Mouse (Mus musculus) neural tube, embryonic 15.5 days (tissue): Measurements from ENCODE around the gene Thada. TPM values are rescaled to one million over a fixed set of nuclear protein-coding genes. Genes with fewer than 3 reads are reported as not detected.

Source experiments
- ATAC-seq: fragments of 200-750 bp; cut with Nextera tagmentation; 2 replicates; pipeline ENCODE4 v1.8.0; 2017; ENCODE audit warnings: mild to moderate bottlenecking, moderate TSS enrichment, moderate library complexity; ENCODE audit not compliant: low FRiP score
- H3K27ac ChIP-seq: fragments of 300-500 bp; sonication (generic); replicated peaks from 2 replicates; pipeline ENCODE4 v1.5.1; 2015; ENCODE audit warnings: mild to moderate bottlenecking, inconsistent platforms
- H3K27me3 ChIP-seq: fragments of 300-500 bp; sonication (generic); replicated peaks from 2 replicates; pipeline ENCODE4 v1.6.1; 2015; ENCODE audit warnings: inconsistent platforms
- H3K36me3 ChIP-seq: fragments of 300-500 bp; sonication (generic); 2 replicates; pipeline ENCODE4 v1.6.1; 2015; ENCODE audit warnings: inconsistent platforms
- H3K4me1 ChIP-seq: fragments of 300-500 bp; sonication (generic); 2 replicates; pipeline ENCODE4 v1.6.1; 2015; ENCODE audit warnings: inconsistent platforms
- H3K4me2 ChIP-seq: fragments of 300-500 bp; sonication (generic); 2 replicates; pipeline ENCODE4 v1.6.1; 2015; ENCODE audit warnings: inconsistent platforms, mild to moderate bottlenecking, moderate library complexity
- H3K4me3 ChIP-seq: fragments of 300-500 bp; sonication (generic); replicated peaks from 2 replicates; pipeline ENCODE4 v1.5.1; 2015; ENCODE audit warnings: mild to moderate bottlenecking, inconsistent platforms
- H3K9ac ChIP-seq: fragments of 300-500 bp; sonication (generic); replicated peaks from 2 replicates; pipeline ENCODE4 v1.6.1; 2015; ENCODE audit warnings: mild to moderate bottlenecking, inconsistent platforms
- H3K9me3 ChIP-seq: fragments of 300-500 bp; sonication (generic); replicated peaks from 2 replicates; pipeline ENCODE4 v1.6.1; 2016; ENCODE audit warnings: inconsistent platforms
- WGBS: fragments of 180-500 bp; shearing (Covaris S2); methylation state at CpG from one replicate; pipeline ENCODE4 v1.1.7; 2015; ENCODE audit warnings: mixed read lengths; 5-methylcytosine and 5-hydroxymethylcytosine counted together
- polyA plus RNA-seq: library from polyadenylated mRNA; unstranded; fragments of >200 nt; fragmentation: Nextera tagmentation; extraction: Ambion mirVana; gene quantifications from 2 replicates; pipeline ENCODE4 v1.2.1, GENCODE M21; 2015

Gene Thada
- polyA plus RNA-seq, 1 experiment from 2014 or later, result 7.0 TPM

DNA sequence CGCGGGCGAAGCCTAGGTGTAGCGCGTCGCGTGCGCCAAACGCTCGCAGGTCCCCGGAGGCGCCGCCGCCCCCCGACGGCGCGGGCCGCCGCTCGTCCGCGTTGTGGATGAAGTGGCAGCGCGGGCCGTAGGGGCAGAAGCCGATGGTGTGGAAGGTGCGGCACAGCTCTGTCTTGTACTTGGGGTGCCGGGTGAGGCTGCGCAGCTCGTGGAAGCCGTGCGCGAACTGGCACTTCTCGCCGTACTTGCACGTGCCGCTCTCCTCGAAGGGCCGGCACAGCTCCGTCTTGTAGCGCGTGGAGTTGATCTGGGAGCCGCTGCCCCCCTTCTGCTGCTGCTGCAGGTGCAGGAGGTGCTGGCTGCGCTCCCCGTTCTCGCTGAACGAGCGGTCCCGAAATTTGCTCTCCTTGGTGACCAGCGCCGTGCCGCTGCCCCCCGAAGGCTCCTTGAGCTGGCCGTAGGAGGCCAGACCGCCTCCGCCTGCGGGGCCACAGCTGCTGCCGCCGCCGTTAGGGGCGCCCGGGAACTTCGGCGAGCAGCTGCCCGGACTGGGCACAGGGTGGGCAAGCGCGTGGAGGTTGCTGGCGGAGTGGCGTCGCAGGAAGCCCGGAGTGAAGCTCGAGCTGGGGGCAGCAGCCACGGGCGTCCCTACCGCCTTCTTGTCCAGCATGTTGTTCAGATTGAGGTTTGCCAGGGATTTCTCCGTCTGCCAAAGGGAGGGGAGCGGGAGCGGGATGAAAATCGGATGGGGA, 279.4 kb downstream of the Thada start:
- H3K36me3 ChIP-seq, result peaks cover 2% of the 10 kb centered on the region; the same call in 1 of the 2 replicates
- peaks cover 42% of the 10 kb centered on the region for H3K27me3 ChIP-seq
- peak overlapping the region; percentile 48 for H3K4me3 ChIP-seq
- no peak for ATAC-seq
- no peaks in the 10 kb centered on the region for H3K9me3 ChIP-seq
- under 1% methylated on average over 80 of the region's 80 CpGs for WGBS
- H3K4me1 ChIP-seq, result peaks cover 44% of the 10 kb centered on the region
- peak overlapping the region; percentile 59 for H3K9ac ChIP-seq
- peak overlapping the region; percentile 83 for H3K27ac ChIP-seq
- H3K4me2 ChIP-seq, result peak overlapping the region; percentile 45

DNA sequence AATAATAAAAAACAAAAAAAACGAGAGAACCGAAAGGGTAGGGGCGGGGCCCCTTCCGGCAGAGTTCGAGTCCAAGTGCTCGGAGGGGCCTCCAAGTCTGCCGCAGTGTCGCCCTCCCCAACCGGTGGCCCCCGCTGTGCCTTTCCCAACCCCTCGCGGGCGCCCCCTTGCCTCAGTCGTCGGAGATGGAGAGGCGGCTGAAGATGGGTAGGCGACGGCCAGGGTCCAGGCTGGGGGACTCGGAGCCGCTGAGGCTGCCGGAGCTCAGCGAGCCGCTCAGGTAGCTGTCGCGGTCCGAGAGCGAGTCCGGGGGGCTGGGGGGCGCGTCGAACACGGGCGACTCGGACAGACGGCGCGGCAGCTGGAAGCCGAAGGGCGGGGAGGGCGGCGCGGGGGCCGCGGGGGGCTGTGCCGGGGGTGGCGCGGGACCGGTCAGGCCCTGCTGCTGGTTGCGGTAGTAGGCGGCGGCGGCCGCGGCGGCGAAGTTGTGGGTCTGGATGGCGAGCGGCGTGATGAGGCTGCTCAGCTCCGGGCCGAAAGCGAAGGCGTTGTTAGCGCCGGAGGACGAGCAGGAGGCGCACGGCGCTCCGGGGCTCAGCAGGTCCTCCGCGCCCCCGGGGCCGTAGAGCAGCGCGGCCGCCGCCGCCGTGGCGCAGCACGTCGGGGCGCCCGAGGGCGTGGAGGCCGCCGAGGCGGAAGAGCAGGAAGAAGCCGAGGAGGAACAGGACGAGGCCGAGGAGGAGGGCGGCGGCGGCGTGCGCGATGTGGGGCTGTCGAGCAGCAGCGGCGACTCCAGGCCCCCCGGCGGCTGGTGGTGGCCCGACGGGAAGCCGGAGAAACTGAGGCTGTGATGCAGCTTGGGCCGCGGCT, 280.2 kb downstream of the Thada start:
- H3K27ac ChIP-seq, result peak overlapping the region; percentile 83
- ATAC-seq, result no peak
- under 1% methylated on average over 104 of the region's 108 CpGs for WGBS
- H3K4me2 ChIP-seq, result peak overlapping the region; percentile 45
- H3K36me3 ChIP-seq, result no peaks in the 10 kb centered on the region
- H3K4me1 ChIP-seq, result peaks cover 50% of the 10 kb centered on the region
- H3K27me3 ChIP-seq, result peaks cover 45% of the 10 kb centered on the region
- H3K9me3 ChIP-seq, result no peaks in the 10 kb centered on the region
- peak overlapping the region; percentile 48 for H3K4me3 ChIP-seq
- peak overlapping the region; percentile 59 for H3K9ac ChIP-seq

DNA sequence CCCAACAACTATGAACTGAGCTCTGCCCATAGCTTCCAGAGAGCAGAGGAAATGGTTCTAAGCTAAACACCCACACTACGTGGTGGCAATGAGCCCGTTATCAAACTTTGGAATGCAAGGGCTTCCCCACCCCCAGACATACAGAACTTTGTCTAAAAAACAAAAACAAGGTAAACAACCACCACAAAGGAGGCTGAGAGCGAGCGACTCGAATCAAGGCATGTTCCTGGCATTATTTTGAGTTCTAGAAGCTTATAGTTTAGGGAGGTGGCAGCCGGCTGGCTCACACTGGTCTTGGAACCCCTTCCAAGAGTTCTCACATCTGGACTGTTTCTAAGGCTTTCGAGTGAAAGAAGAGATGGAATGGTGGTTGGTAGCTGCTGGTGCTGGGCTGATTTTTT, 281.0 kb downstream of the Thada start:
- no peaks in the 10 kb centered on the region for H3K36me3 ChIP-seq
- no peak for ATAC-seq
- 9% methylated on average over 7 of the region's 7 CpGs for WGBS
- H3K27ac ChIP-seq, result peak overlapping the region; percentile 83
- peaks cover 57% of the 10 kb centered on the region for H3K4me1 ChIP-seq
- H3K4me2 ChIP-seq, result peak overlapping the region; percentile 45
- H3K9ac ChIP-seq, result peak overlapping the region; percentile 21; the same call in 1 of the 2 replicates
- peaks cover 39% of the 10 kb centered on the region for H3K27me3 ChIP-seq
- peak overlapping the region; percentile 48 for H3K4me3 ChIP-seq
- no peaks in the 10 kb centered on the region for H3K9me3 ChIP-seq

DNA sequence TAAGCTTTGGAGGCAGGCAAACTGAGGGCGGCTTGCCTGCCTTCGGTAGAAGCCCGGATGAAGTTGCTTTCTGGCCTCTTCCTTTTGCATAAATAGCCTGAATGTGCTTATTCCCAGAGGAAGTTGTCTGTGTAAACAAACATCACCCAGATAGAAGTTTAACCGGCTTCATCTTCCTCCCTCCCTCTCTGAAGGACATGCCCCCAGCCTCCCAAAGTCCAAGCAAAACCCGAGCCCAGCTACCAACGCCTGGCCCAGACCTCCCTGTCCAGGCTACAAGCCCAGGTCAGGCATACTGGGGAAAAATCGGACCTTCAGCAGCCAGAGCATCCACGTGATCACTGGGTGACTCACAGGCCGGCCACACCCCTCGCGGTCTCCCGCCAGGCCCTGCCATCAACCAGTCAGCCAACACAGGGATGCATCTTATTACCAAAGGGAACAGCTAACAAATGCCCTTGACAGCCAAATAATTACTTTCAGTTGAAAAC, 282.7 kb downstream of the Thada start:
- H3K9ac ChIP-seq, result no peak overlapping the region
- H3K36me3 ChIP-seq, result no peaks in the 10 kb centered on the region
- 10% methylated on average over 12 of the region's 12 CpGs for WGBS
- peak overlapping the region; percentile 15 for H3K4me3 ChIP-seq
- no peak for ATAC-seq
- H3K27ac ChIP-seq, result peak overlapping the region; percentile 76
- H3K4me1 ChIP-seq, result peaks cover 48% of the 10 kb centered on the region
- peaks cover 28% of the 10 kb centered on the region; the same call in 1 of the 2 replicates for H3K27me3 ChIP-seq
- peak overlapping the region; percentile 49 for H3K4me2 ChIP-seq
- no peaks in the 10 kb centered on the region for H3K9me3 ChIP-seq

DNA sequence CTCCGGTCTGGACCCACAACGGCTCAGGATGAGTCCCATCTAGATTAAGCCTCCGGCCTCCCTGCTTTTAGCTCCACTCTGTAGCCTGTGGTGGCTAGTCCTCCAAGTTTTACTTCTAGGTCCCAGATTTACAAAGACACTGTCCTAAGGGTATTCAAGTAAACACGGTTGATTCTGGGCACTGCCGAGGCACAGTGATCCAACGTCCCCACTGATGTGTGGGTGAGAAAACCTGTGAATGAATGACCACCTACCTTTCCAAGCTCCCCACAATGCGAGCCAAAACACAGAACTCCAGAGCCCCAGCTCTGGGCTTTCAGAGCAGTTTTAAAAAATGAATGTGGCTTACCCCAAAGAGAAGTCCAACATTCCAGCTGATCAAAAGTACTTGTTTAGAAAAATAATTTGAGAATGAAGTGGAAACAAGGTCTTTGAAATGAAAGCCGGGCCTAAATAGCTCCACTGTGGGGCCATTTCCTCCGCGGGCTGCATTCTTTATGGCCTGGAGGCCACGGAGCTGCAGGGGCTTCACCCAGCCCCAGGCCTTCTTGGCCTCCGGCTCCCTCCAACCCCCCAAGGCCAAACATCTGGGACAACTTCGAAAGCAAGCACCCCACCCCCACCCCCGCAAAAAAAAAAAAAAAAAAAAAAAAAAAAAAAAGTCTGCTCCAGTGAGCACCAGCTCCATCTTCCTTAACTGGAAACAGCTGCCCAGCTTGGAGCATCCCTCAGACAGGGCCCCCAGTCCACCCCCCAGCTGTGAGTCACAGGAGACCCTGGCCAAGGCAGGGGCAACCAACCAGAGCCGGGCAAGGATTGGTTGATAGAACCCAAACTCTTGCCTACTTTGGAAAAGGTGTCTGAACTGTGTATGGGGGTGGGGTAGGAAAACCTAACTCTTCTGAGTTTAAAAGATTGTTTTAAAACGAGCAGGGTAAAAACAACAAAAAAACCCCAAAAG, 283.4 kb downstream of the Thada start:
- H3K9me3 ChIP-seq, result no peaks in the 10 kb centered on the region
- H3K4me1 ChIP-seq, result peaks cover 42% of the 10 kb centered on the region
- peak overlapping the region; percentile 15 for H3K4me3 ChIP-seq
- ATAC-seq, result no peak
- 26% methylated on average over 16 of the region's 16 CpGs for WGBS
- no peak overlapping the region for H3K9ac ChIP-seq
- H3K4me2 ChIP-seq, result peak overlapping the region; percentile 49
- peak overlapping the region; percentile 76 for H3K27ac ChIP-seq
- H3K36me3 ChIP-seq, result no peaks in the 10 kb centered on the region
- peaks cover 28% of the 10 kb centered on the region; the same call in 1 of the 2 replicates for H3K27me3 ChIP-seq

DNA sequence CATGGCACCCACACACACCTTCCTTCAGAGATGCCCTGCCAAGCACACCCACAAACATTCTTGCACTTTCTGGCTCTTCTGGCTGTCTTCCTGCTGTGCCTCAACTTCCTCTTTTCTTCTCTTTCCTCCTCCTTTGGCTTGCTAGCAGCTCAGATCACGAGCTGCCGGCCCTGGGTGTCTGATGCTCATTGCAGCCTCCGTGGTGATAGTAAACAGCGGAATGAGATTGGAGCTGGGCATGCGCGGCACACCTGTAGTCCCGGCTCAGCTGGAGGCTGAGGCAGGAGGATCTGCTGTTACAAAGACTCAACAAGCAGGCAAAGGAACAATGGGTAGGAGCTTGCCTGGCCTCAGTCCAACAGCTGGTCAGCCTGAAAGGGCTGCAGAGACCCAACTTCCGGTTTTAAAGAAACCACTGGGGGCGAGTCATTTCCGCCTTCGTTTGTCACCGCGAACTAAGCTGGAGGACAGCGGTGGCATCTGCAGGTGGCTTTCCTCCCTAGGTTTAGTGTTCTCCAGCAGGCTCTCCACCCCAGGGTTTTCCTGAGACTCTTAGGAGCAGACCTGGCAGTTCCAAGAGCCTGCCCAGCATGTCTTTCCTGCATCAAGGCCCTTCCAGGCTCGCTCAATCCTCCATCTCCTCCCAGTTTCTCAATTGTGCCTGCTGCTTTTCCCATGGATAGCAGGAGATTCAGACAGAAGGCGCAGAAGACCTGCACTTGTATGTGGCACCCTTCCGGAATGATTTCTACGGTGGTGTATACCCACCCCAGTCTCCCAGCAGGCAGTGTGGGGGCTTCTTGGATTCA, 284.3 kb downstream of the Thada start:
- Histone ChIP-seq H3K9ac (no peak overlapping the region), H3K36me3 (no peaks in the 10 kb centered on the region), H3K4me3 (no peak overlapping the region), H3K4me1 (peaks cover 37% of the 10 kb centered on the region), H3K27me3 (peaks cover 26% of the 10 kb centered on the region; the same call in 1 of the 2 replicates), H3K4me2 (peak overlapping the region; percentile 49), H3K9me3 (no peaks in the 10 kb centered on the region), H3K27ac (peak overlapping the region; percentile 76)
- 63% methylated on average over 18 of the region's 18 CpGs for WGBS
- ATAC-seq, result no peak

DNA sequence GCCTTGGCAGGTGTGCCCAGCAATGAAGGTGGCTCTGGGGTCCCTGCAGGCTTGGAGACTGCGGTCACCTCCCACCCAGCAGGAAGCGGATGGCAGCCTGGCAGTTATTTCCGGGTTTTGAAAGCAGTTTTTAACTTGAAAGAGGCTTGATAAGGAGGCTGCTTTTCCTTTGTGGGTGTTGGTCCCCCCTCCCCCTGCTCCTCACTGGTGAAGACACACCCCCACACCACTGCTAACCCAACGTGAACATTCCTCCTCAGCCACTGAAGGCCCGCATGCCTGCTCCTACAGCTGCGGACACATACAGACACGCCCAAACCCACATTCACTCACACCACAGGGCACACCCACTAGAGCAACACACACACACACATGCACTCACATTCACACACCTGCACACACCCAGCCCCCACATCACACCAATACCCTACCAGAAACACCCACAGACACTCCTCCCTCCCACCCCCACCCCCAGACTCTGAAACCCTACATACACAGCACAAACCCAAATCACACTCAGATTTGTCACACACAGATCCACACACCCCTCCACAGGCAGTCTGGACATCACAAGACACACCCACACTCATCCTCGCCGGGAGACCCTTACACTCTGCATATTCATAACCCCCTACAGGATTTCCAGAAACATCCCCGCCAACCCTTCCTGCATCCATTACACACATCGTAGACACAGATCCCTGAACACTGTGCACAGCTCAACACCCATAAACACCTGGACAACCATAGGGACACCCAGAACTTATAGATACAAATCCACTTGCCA, 285.1 kb downstream of the Thada start:
- peak overlapping the region; percentile 76; the same call in 1 of the 2 replicates for H3K27ac ChIP-seq
- H3K4me3 ChIP-seq, result no peak overlapping the region
- WGBS, result 45% methylated on average over 11 of the region's 11 CpGs
- no peaks in the 10 kb centered on the region for H3K36me3 ChIP-seq
- H3K4me1 ChIP-seq, result peaks cover 30% of the 10 kb centered on the region
- no peak for ATAC-seq
- H3K27me3 ChIP-seq, result peaks cover 20% of the 10 kb centered on the region; the same call in 1 of the 2 replicates
- H3K9me3 ChIP-seq, result no peaks in the 10 kb centered on the region
- H3K4me2 ChIP-seq, result no peak overlapping the region
- no peak overlapping the region for H3K9ac ChIP-seq

DNA sequence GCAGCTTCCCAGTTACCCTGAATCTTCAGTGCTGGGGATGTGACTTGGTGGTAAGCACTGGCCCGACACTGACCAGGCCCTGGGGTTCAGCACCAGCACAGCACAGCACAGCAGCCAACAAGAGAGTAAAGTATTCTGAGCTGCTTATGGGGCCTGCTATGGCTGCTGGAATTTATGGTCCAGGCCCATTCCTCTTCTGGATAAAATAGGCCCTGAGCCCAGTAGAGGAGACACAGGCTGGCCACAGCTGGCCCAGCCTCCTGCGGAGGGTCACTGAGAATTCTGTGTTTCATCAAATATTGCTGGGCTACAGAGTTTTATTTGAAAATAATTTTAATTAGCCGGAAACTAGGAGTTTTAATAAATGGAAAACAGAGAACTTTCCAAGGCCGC, 286.0 kb downstream of the Thada start:
- H3K9ac ChIP-seq, result no peak overlapping the region
- peaks cover 26% of the 10 kb centered on the region for H3K4me1 ChIP-seq
- H3K36me3 ChIP-seq, result no peaks in the 10 kb centered on the region
- no peaks in the 10 kb centered on the region for H3K9me3 ChIP-seq
- no peak for ATAC-seq
- H3K4me3 ChIP-seq, result no peak overlapping the region
- 71% methylated on average over 4 of the region's 4 CpGs for WGBS
- no peak overlapping the region for H3K27ac ChIP-seq
- peaks cover 19% of the 10 kb centered on the region; the same call in 1 of the 2 replicates for H3K27me3 ChIP-seq
- no peak overlapping the region for H3K4me2 ChIP-seq

DNA sequence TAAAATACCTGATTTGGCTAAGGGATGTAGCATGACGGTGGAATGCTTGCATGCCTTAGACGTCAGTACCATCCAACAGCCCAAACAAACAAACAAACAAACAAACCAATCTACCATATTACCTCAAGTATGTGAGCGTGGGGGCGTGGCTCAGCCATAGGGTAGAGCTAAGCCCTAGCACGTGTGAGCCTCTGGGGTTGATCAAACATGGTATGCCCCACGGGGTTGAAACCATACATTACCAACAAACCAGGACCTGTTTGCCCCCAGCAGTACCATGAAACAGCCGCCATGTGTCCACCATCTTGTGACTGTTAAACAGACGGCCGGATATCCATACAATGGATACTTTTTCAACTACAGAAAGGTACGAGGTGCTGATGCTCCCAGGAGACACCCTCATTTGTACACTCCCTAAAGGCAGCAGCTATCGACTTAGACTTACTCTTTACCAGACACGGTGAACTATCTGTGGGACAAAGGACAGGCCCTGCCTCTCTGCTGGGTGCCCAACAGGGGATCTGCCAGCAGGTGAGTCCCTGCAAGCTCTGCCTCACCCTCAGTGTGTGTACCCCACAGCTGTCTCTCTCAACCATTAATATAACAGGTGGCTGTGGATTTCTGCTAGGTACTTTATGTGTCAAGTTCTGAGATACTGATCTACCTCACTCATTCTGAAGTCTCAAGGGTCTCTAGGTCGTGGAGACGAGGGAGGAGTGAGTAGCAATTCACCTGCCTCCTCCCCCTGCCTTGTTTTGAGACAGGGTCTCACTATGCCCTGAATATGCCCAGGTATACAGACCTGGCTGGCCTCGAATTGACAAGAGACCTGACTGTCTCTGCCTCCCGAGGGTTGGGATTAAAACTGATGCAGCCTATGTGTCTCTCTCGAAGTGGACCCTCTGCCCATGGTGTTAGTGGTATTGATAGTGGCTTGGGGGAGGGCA, 286.7 kb downstream of the Thada start:
- H3K4me2 ChIP-seq, result no peak overlapping the region
- peaks cover 17% of the 10 kb centered on the region; the same call in 1 of the 2 replicates for H3K27me3 ChIP-seq
- H3K4me3 ChIP-seq, result no peak overlapping the region
- no peak overlapping the region for H3K9ac ChIP-seq
- no peak overlapping the region for H3K27ac ChIP-seq
- no peaks in the 10 kb centered on the region for H3K9me3 ChIP-seq
- 88% methylated on average over 17 of the region's 17 CpGs for WGBS
- H3K36me3 ChIP-seq, result no peaks in the 10 kb centered on the region
- no peak for ATAC-seq
- peaks cover 26% of the 10 kb centered on the region for H3K4me1 ChIP-seq
